Mouse (Mus musculus): ENCODE measurements around the gene Tle6. TPM values are rescaled to one million over a fixed set of nuclear protein-coding genes. Genes with fewer than 3 reads are reported as not detected.

The Tle6 gene
- polyA plus RNA-seq, 1 experiment = 7.3 TPM

DNA sequence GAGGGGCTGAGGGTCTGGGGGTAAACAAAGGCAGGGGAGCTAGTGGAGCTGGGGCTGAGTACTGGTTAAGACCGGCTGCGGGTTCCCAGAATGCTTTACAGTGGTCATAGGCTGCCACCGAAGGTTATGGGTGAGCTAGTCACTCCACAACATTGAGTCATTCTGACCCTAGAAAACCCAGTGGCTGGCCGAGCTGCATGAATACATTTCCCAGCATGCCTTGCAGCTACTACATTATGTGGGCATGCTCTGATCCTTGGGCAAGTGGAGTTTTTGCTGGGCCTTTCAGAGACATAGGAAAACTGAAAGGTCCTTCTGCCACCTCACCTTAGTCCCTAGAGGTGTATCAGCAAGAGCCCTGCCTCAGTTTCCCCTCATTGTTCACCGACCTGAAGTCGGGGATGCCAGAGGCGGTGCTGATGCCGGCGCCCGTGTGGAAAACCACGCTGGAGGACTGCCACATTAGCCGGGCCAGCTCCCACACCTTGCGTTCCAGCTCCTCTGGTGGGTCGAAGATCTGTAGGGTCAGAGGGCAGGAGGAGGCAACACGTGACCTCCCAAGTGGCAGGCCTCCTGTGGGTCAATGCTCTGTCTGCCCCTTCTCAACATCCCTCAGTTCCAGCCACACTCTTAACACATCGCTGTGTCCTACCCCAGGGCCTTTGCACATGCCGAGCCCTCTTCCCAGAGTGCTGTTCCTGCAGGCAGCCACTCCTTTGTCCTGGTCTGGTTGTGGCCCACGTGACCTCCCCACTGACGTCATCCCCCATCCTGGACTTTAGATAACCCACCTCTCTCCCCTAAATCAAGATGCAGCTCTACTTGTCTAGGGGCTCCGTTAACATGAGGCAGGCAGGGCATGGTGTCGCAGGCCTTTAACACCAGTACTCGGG lies 25.5 kb upstream of the Tle6 start:
- DNase-seq (ENCODE audit: low read depth, low spot score) = no peak
- 83% methylated on average over 22 of the region's 22 CpGs for WGBS

DNA sequence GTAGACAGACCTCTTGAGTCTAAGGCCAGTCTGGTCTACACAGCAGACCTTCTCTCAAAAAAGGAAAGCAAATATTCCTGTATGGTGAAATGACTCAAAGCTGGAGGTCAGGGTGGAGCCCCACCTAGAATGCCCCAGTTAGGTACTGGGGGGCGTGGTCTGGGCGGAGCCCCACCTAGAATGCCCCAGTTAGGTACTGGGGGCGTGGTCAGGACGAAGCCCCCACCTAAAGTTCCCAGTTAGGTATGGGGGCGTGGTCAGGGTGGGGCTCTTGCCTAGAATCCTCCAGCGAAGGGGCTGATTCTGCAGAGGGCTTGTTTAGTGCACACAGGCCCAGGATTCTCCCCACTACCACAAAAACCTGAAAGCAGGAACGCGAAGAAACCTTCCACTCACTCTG lies 22.6 kb upstream of the Tle6 start:
- DNase-seq (ENCODE audit: low read depth, low spot score) = no peak
- WGBS = 62% methylated on average over 8 of the region's 8 CpGs

DNA sequence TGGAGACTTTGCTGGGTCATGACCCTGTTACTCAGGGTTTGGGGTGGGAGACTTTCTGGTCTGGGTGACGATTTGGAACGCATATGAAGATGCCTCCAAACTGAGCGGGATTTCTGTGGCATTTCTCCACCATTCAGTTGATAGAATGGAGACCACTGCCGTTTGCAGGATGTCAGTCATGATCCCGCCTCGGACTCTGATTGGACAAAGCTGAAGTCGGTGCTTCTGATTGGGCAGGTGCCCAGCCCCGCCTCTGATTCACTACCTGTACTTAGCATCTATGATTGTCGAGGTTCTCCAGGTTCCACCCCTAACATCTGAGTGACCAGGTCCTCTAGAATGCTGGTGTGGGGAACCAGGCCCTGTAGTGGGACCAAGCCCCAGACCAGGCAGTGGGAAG lies 19.9 kb upstream of the Tle6 start:
- WGBS = 71% methylated on average over 9 of the region's 9 CpGs
- DNase-seq (ENCODE audit: low read depth, low spot score) = no peak

- WGBS = 61% methylated on average over 5 of the region's 5 CpGs
- no peak for DNase-seq (ENCODE audit: low read depth, low spot score)
These were observed 19.1 kb upstream of the Tle6 start for GRCm38 (mm10) chr10:81619976-81620375.

- no peak for DNase-seq (ENCODE audit: low read depth, low spot score)
- 60% methylated on average over 6 of the region's 6 CpGs for WGBS
These were observed 14.6 kb upstream of the Tle6 start for GRCm38 (mm10) chr10:81615486-81615885.

DNA sequence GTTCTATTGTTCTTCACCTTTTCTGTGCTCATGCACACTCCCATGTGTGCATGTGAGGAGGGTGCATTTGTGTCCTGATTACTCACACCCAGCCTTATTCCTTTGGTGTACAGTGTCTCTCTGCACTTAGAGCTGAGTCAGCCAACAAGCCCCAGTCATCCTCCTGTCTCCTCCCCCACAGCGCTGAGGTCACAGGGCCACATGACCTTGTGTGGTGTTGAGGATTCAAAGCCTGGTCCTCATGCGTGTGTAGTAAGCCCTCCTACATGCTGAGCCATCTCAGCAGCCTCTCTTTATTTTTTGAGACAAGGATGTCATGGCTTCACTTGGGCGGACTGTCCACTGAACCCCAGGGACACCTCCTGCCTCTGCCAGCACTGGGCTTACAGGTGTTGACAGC lies 11.9 kb upstream of the Tle6 start:
- no peak for DNase-seq (ENCODE audit: low read depth, low spot score)
- WGBS = 62% methylated on average over 3 of the region's 3 CpGs

DNA sequence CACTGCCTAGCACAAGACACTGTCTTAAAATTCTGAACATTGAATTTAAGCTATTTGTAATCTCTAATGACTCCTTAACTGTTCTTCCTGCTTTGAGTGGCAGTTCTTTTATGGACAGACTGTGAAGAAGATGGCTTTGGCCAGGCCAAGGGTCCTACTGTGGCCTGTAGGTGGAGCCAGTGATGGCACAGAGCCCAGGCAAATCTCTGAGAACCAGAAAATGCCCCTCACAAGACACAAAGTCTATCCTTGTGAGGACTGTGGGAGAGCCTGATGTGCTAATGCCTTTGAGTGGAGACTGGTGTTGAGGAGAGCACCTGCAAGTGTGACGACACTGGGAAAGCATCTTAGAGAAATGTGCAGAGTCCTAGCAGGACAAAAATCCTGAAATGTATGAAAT lies 7.4 kb upstream of the Tle6 start:
- DNase-seq (ENCODE audit: low read depth, low spot score) = no peak
- 93% methylated on average over 1 of the region's 1 CpGs for whole genome bisulfite sequencing

DNA sequence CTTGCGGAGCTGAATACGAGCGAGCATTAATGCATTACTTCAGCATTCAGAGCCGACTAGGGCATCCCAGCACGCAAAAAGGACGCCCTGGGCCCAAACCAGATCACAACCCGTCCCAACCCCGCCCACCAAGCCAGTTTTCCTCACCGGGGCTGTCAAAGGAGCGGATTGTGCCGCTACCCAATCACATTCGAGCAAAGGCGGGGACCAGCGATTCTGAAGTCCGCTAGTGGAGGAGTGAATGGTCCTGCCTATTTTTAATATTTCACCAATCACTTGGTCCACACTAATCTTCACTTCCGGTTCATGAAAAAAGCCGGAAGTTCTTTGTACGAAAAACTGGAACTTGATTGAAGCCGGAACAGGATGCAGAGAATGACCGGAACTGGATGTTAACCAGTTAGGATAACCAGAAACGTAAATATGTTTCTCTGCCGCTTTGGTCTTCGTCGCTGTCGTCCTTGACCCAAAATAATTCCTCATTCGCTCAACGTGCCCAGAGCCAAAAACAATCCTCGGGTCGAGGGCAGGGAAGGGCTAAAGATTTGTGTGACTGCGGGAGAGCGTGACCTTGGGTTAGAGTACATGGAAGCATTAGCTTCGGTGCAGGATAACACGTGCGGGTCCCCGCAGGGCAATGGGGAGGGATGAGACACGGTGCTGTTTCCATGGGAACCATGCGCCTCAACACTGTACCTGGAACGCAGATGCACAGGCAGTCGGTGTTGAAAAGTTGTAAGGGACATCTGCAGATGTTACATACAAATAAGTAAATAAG lies 5.3 kb upstream of the Tle6 start, which contains the start of gene BC025920:
BC025920 (plus strand) TSS at position 297 of the 778 bp plus-strand sequence.
- WGBS = 2% methylated on average over 39 of the region's 39 CpGs
- DNase-seq (ENCODE audit: low read depth, low spot score) = peak; percentile 98

DNA sequence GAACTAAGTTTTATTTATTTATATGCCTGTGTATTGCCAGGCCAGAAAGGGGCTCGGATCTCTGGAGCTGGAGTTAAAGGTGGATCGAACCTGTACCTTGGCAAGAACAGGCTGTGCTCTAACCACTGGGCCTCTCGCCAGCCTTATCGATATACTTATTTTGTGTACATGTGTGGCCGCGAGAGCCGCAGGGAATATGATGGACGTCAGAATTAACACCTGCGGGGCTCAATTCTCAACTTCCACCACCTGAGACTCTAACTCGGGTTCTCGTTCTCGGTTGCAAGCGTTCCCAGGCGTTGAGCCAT lies 4.7 kb upstream of the Tle6 start:
- no peak for DNase-seq (ENCODE audit: low read depth, low spot score)
- under 1% methylated on average over 14 of the region's 14 CpGs for WGBS

DNA sequence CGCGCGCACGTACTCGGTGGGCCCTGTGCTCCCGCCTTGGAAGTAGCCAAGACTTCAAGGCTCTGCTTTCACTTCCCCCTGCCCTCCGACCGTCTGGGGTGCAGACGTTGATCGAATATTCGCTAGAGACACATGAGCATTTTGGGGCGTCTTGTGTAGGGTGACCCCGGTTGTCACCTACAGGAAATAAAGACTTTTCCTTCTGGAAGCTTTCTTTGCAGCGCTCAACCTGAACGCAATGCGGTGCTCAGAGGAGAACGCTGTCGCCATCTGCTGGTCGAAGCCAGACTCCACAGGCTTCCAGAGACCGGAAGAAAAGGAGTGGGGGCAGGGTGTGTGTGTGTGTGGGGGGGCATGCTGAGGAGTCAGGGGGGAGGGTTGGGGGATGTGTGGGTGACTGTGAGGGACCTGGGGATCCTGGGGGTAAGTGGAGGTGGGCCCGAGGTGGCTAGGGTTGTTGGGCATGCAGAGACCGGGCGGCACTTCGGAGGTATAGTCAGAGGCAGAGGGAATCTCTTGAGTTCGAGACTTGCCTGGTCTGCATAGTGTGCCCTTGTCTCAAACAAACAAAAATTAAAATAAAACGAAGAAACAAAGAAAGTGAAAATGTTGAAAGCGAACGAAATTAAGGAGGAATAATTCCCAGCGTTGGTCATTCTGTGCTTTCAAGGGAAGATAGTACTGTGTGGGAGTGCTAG lies 4.2 kb upstream of the Tle6 start:
- 17% methylated on average over 29 of the region's 29 CpGs for WGBS
- peak; percentile 85 for DNase-seq (ENCODE audit: low read depth, low spot score)

DNA sequence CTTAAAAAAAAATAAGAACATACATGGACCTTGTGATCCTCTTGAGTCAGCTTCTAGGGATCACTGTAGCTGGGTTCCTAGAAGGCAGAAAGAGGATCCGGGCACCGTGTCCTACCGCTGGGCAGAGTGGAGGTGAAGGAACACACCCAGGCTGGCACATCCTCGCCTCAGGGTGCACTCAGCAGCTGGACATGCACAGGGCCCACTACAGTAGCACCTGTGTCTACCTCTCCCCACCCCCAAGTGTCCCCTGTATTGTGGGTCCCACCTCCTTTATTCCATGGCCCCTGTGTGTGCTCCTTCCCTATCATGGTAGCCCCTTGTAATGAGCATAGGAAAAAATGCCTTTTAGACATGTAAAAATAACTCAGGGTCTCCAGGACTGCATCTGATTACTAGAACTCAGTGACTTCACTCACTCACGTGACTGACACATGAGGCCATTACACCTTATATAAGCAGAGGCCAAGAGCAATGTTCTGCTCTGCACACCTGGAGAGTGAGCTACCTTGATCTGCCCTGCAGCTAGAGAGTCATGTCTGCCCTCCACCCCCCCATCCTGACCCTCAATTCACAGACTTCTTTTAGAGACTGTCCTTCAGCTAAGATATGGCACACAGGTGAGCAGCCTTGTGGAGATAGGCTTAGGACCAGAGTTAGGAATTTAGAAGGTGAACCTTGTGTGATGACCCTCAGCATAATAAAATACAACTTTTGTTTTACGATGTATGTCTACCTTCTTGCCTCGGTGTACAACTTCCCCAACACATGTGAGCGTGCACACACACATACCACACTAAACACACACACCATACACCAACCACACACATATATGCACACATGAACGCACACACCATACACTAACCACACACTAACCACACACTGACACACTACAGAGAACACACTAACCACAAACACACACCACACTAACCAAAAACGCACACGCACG lies 3.4 kb upstream of the Tle6 start:
- WGBS = 62% methylated on average over 12 of the region's 12 CpGs
- DNase-seq (ENCODE audit: low read depth, low spot score) = no peak

DNA sequence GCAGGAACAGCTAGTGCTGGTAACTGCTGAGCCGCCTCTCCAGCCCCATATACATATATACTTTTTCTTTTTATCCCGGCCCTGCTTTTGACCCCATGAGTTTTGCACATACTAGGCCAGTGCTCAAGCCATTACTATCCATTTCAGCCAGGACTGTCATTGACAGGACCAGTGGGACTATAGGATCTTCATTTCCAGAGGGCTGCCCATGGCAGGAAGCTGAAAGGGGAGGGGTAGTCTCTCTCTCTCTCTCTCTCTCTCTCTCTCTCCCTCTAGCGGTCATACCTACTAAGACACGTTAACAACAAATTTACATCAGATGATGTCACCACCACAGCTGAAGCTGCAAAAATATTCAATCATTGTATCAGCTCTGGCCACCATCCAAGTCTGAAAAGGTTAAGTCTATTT lies 1.9 kb upstream of the Tle6 start:
- whole genome bisulfite sequencing = 30% methylated on average over 4 of the region's 4 CpGs
- peak; percentile 24 for DNase-seq (ENCODE audit: low read depth, low spot score)

- no peak for DNase-seq (ENCODE audit: low read depth, low spot score)
- 44% methylated on average over 7 of the region's 7 CpGs for WGBS
These were observed 578 bp upstream of the Tle6 start for GRCm38 (mm10) chr10:81601396-81601905.

DNA sequence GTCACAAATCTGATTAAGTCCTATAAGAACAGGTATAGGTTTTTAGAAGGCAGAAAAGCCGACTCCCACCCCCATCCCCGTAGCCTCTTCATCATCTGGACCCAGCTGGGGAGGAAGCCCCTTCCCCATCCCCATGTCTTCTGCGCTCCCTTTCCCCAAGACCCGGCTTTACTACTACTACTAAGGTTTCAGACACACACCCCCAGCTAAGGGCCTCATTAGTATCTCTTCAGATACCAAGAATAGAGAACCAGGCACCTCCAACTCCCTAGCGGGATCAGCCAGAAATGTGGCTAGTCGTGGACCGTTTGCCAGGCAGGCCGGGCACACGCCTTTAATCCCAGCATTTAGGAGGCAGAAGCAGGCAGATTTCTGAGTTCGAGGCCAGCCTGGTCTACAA lies 777 bp downstream of the Tle6 start:
- WGBS = 82% methylated on average over 10 of the region's 10 CpGs
- DNase-seq (ENCODE audit: low read depth, low spot score) = no peak

DNA sequence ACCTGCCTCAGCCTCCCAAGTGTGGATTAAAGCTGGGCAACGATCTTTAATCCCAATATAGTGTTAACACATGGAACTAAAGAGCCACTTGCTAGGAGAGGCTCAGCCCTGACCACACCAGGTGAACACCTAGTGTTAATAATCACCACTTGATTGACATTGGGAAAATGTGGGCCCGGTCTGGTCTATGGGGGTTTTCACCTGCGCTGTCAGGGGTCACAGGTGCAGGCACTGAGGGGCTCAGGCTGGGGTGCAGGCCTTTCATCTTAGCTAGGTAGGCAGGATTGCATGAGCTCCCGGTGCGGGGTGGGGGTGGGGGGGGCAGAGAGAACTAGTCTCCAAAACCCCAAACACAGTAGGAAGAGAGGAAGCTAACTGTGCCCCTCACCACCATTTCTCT lies 1.2 kb downstream of the Tle6 start:
- no peak for DNase-seq (ENCODE audit: low read depth, low spot score)
- WGBS = 81% methylated on average over 5 of the region's 5 CpGs

DNA sequence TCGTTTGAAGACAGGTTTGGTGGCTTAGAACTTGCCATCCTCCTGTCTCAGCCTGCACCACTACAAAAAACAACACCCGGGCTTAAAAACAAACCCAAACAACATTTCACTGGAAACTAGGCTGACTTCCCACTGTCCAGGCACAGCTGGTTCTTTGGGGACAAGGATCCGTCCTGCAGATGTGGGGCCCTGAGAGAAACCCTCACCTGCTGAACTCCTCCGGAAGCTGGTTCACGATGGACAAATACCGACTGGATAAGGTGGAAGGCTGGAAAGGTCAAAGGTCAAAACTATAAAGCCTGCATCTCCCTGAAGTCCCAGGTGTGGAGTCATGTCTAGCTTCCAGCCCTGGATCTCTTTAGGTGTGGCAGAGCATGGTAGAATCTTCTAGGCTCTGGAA lies 2.0 kb downstream of the Tle6 start:
- whole genome bisulfite sequencing = 24% methylated on average over 6 of the region's 6 CpGs
- no peak for DNase-seq (ENCODE audit: low read depth, low spot score)

GRCm38 (mm10) chr10:81598342-81598741 lies 2.5 kb downstream of the Tle6 start:
- 64% methylated on average over 3 of the region's 3 CpGs for WGBS
- DNase-seq (ENCODE audit: low read depth, low spot score) = no peak

- 9% methylated on average over 11 of the region's 12 CpGs for WGBS
- DNase-seq (ENCODE audit: low read depth, low spot score) = no peak
These were observed 3.5 kb downstream of the Tle6 start for GRCm38 (mm10) chr10:81597137-81597950.
